Mouse (Mus musculus): Measurements from ENCODE around the gene Smcr8. TPM values are rescaled to one million over a fixed set of nuclear protein-coding genes. Genes with fewer than 3 reads are reported as not detected.

The Smcr8 gene
- 10 to 100 TPM; 32.9 to 34.1 TPM for total RNA-seq (2021)
- long read RNA-seq, full-length matches to known transcripts, result 6 of 10 reads
- long read RNA-seq, partial matches to known transcripts, result 3 of 10 reads
- long read RNA-seq, other reads (novel, unspliced or antisense), result 1 of 10 reads

DNA sequence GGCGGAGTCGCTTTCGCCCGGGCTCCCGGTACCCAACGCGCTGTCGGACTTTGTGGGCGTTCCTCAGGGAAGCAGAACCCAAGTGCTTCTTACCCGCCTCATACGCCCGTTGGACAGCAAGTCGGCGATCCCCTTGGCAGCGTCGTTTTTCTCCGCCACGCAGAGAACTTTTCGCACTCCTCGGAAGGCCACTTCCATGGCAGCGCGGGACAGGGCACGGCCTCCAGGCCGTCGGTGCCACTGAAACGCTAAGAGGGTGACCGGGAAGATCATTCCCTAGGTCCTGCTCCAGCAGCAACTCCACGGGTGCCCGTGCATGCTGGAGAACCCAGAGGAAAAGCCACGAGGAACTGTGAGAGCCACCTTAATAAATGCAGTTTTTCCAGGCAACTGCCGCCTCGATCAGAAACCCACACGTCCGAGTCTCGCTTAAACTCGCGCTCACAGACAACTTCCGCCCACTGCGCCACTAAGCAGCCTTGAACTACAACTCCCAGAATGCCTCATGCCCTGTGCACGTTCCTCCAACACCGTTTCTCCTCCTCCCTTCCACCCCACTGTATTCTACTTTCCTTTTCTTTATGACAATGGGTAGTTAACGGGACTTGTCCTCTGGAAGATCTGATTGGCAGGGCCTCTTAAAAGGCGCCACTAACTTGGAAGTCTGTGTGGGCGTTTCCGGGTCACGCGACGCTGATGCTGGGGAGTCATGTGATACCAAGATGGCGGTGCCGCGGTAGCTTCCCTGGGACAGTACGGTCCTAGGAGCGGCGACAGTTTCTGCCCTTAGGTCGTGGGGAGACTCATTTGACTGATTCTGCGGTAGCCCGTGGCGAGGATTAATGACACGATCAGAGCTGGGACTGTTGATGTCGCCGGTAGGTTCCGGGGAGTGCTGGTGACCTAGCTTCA is at the start of gene Smcr8, which contains the start of gene Top3a:
Gene Smcr8, plus strand, starts transcription at position 696 of the 912 bp plus-strand sequence.
Gene Top3a, minus strand, starts transcription at position 537 of the 912 bp plus-strand sequence.
- DNase-seq (ENCODE audit: low spot score in 2 of 2), result peak; percentile 85 to 91

- peak; percentile 92 to 98 for DNase-seq (ENCODE audit: low spot score in 2 of 2)
Observed at GRCm38 (mm10) chr11:60728260-60728761, 49.0 kb upstream of the Smcr8 start, which contains the start of gene Mief2. Mief2 (plus strand) TSS chr11:60728398.

GRCm38 (mm10) chr11:60729217-60729641 is 48.1 kb upstream of the Smcr8 start:
- DNase-seq (ENCODE audit: low spot score in 2 of 2), result no peak

- DNase-seq (ENCODE audit: low spot score in 2 of 2), result no peak
Observed at GRCm38 (mm10) chr11:60730169-60730568, 47.2 kb upstream of the Smcr8 start.

GRCm38 (mm10) chr11:60731251-60731650 is 46.1 kb upstream of the Smcr8 start:
- no peak for DNase-seq (ENCODE audit: low spot score in 2 of 2)

- no peak for DNase-seq (ENCODE audit: low spot score in 2 of 2)
Observed at GRCm38 (mm10) chr11:60734206-60734605, 43.1 kb upstream of the Smcr8 start.

DNA sequence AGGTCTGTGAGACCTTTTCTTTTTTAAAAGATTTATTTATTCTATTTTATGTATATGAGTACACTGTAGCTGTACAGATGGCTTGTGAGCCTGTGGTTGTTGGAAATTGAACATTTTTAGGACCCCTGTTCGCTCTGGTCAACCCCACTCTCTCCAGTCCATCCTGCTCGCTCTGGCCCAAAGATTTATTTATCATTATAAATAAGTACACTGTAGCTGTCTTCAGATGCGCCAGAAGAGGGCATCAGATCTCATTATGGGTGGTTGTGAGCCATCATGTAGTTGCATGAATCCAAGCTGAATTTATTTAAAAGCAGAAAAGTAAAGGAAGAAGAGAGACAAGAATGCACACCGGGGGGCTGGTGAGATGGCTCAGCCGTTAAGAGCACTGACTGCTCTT is 42.1 kb upstream of the Smcr8 start:
- DNase-seq (ENCODE audit: low spot score in 2 of 2), result no peak

- DNase-seq (ENCODE audit: low spot score in 2 of 2), result no peak
Observed at GRCm38 (mm10) chr11:60736491-60736890, 40.8 kb upstream of the Smcr8 start.

DNA sequence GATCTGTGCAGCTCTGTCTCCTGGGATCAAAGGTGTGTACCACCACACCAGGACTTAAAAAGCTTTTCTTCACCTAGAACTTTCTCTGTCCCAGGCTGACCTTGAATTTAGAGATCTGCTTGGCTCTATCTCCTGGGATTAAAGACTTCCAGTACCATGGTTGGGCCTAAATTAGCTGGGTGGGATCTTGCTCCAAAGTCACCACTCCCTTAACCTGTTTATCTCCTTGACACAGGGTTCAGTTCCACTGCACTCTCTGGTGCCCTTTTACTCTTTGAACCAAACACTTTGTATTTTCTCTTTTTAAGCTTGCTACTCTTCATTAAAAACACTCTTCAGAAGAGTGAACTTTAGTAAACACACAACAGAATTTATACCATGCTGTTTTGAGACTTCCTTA is 39.9 kb upstream of the Smcr8 start:
- no peak for DNase-seq (ENCODE audit: low spot score in 2 of 2)

- DNase-seq (ENCODE audit: low spot score in 2 of 2), result no peak
Observed at GRCm38 (mm10) chr11:60740321-60740720, 37.0 kb upstream of the Smcr8 start.

DNA sequence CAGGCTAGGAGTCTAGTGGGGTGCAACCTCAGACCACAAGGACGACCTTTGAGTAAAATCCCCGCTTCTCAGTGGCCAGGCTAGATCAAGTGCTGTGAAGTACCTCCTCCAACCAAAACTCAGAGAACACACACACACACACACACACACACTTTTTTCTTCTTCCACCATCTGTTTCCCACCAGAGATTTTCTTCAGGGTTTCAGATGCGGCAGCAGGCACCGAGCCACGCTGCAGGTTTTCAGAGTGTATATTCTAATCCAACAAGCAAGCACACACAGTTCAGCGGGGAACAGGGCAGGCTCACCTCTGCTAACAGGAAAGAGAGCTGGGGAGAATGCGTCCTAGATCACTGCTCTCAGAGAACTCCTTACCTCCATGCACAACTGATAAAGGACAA is 21.8 kb upstream of the Smcr8 start:
- DNase-seq (ENCODE audit: low spot score in 2 of 2), result peak in 1 of 2 experiments; percentile 22

GRCm38 (mm10) chr11:60761681-60762080 is 15.6 kb upstream of the Smcr8 start:
- no peak for DNase-seq (ENCODE audit: low spot score in 2 of 2)

GRCm38 (mm10) chr11:60766969-60767368 is 10.4 kb upstream of the Smcr8 start:
- DNase-seq (ENCODE audit: low spot score in 2 of 2), result no peak

GRCm38 (mm10) chr11:60769322-60769721 is 8.0 kb upstream of the Smcr8 start:
- DNase-seq (ENCODE audit: low spot score in 2 of 2), result no peak

- no peak for DNase-seq (ENCODE audit: low spot score in 2 of 2)
Observed at GRCm38 (mm10) chr11:60770776-60771175, 6.5 kb upstream of the Smcr8 start.

DNA sequence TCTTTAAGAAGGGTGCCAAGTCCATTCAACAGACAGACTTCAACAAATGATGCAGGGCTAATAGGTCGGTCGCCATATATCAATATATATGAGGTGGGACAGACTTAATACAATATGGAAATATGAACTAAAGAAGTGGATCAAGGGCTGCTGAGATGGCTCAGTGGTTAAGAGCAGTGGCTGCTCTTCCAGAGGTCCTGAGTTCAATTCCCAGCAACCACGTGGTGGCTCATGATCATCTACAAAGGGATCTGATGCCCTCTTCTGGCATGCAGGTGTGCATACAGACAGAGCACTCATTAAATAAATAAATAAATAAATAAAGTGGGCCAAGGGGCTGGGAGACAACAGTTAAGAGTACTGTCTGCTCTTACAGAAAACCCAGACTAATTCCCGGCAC is 5.2 kb upstream of the Smcr8 start:
- no peak for DNase-seq (ENCODE audit: low spot score in 2 of 2)

DNA sequence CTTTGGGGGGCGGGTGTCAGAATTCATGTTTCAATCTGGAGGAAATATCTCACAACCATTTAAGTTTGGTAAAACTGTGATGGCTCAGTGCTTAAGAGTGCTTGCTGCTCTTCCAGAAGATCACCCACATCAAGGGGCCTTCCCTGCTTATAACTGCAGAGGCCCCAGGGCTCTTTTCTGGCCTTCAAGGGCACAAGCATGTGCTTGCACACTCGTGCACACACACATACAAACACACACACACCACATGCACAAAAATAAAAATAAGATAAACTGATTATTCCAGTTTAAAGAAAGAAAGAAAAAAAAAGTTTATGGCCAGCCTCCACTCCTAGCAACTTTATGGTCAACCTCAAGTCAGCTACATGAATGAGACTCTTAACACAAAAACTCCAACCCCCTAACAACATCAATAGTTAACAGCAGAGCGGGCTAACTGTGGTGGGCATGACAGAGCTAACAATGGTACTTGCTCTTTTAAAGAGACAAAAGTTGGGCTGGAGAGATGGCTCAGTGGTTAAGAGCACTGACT is 3.1 kb upstream of the Smcr8 start:
- DNase-seq (ENCODE audit: low spot score in 2 of 2), result no peak

- no peak for DNase-seq (ENCODE audit: low spot score in 2 of 2)
Observed at GRCm38 (mm10) chr11:60774841-60775240, 2.5 kb upstream of the Smcr8 start.

DNA sequence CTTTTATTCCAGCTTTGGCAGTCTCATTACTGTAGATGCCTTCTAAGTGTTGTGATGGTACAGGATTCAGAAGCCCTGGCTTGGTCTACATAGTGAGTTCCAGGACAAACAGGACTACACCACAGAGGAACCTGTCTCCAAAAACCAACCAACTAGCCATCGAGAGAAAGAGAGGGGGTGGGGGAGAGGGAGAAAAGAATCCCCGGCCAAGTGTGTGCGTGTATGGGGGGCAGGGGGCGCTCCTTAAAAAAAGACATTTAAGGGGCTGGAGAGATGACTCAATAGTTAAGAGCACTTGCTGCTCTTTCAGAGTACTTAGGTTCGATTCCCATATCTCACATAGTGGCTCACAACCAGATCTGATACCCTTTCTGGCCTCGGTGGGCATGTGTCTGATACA is 1.7 kb upstream of the Smcr8 start:
- no peak for DNase-seq (ENCODE audit: low spot score in 2 of 2)

DNA sequence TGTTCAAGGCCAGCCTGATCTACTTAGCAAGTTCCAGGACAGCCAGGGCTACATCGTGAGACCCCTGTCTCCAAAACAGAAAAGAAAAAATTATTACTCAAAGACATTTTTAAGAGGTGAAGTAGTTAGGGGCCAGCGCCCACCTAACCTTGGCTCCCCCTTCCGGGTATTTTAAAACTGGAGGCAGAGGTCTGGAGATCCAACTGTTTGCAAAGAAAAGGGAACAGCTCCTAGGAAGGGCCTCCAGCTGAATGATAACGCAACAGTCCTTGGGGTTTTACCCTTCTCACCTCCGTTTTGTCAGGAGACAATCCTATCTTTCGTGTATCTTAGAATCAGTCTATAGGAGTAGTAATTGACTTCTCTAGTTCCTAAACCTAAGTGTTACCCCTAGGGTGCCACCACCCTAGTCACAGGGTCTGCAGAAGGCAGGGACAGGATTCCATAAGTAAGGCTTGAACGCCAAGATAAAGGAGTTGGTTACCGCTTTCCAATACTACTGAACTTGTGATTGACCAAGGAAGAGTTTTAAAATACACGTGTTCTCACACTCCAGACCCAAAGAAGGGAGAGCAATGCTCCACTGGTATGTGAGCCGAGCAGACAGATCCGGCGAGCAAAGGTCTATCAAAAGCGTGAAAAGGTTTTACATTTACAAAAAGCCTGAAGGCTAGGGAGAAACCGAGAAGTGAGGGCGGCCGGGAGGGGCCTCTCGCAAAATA is 1.1 kb upstream of the Smcr8 start:
- DNase-seq (ENCODE audit: low spot score in 2 of 2), result no peak

DNA sequence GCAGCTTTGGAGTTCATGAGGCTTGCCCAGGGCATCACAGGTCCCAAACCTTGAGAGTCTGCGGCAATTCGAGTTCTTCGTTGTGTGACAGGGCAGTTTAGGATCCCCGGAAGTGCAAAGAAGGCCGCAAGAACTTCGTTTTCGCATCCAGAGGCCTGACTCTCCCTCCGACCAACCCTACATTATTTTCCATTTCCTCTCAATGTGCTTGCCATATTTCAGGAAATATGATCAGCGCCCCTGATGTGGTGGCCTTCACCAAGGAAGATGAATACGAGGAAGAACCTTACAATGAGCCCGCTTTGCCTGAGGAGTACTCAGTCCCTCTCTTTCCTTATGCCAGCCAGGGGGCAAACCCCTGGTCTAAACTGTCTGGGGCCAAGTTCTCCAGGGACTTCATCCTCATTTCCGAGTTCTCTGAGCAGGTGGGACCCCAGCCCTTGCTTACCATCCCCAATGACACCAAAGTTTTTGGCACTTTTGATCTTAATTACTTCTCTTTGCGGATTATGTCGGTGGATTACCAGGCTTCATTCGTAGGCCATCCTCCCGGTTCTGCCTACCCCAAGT is 562 bp downstream of the Smcr8 start:
- DNase-seq (ENCODE audit: low spot score in 2 of 2), result no peak

Data from layer of hippocampus, adult 18-20 months (tissue).